Mouse (Mus musculus) midbrain, embryonic 15.5 days (tissue): Measurements from ENCODE around the gene Adamts1. TPM values are rescaled to one million over a fixed set of nuclear protein-coding genes. Genes with fewer than 3 reads are reported as not detected.

Experiments used
- ATAC-seq: fragments of 200-750 bp; cut with Nextera tagmentation; replicated peaks from 2 replicates; pipeline ENCODE4 v1.8.0; 2017; ENCODE audit warnings: moderate TSS enrichment
- H3K27ac ChIP-seq: fragments of 300-500 bp; sonication (generic); 2 replicates; pipeline ENCODE4 v1.5.1; 2015; ENCODE audit warnings: mild to moderate bottlenecking, inconsistent platforms
- H3K27me3 ChIP-seq: fragments of 300-500 bp; sonication (generic); replicated peaks from 2 replicates; pipeline ENCODE4 v1.6.1; 2015; ENCODE audit warnings: inconsistent platforms
- H3K36me3 ChIP-seq: fragments of 300-500 bp; sonication (generic); replicated peaks from 2 replicates; pipeline ENCODE4 v1.6.1; 2015; ENCODE audit warnings: inconsistent platforms
- H3K4me1 ChIP-seq: fragments of 300-500 bp; sonication (generic); 2 replicates; pipeline ENCODE4 v1.6.1; 2015; ENCODE audit warnings: inconsistent platforms
- H3K4me2 ChIP-seq: fragments of 300-500 bp; sonication (generic); 2 replicates; pipeline ENCODE4 v1.6.1; 2015; ENCODE audit warnings: inconsistent platforms, mild to moderate bottlenecking, moderate library complexity
- H3K4me3 ChIP-seq: fragments of 300-500 bp; sonication (generic); 2 replicates; pipeline ENCODE4 v1.5.1; 2015; ENCODE audit warnings: mild to moderate bottlenecking, inconsistent platforms
- H3K9ac ChIP-seq: fragments of 300-500 bp; sonication (generic); 2 replicates; pipeline ENCODE4 v1.6.1; 2015; ENCODE audit warnings: mild to moderate bottlenecking, inconsistent platforms
- H3K9me3 ChIP-seq: fragments of 300-500 bp; sonication (generic); 2 replicates; pipeline ENCODE4 v1.6.1; 2016; ENCODE audit warnings: inconsistent platforms
- WGBS: fragments of 180-500 bp; shearing (Covaris S2); methylation state at CpG from one replicate; pipeline ENCODE4 v1.1.7; 2015; ENCODE audit warnings: mixed read lengths; 5-methylcytosine and 5-hydroxymethylcytosine counted together
- polyA plus RNA-seq: library from polyadenylated mRNA; unstranded; fragments of >200 nt; fragmentation: Nextera tagmentation; extraction: Ambion mirVana; gene quantifications from 2 replicates; pipeline ENCODE4 v1.2.1, GENCODE M21; 2015

Adamts1 gene
- polyA plus RNA-seq, 1 experiment from 2014 or later: 6.6 TPM

GRCm38 (mm10) chr16:85800691-85801090 lies 2.2 kb downstream of the Adamts1 start:
- Histone ChIP-seq H3K9ac (peak overlapping the region; percentile 1; the same call in 1 of the 2 replicates), H3K4me3 (peak overlapping the region; percentile 58), H3K36me3 (0 out of 2 replicates have a peak, but pooled peaks cover 2% of the 10 kb centered on the region), H3K4me1 (peaks cover 26% of the 10 kb centered on the region), H3K27ac (peak overlapping the region; percentile 37), H3K4me2 (peak overlapping the region; percentile 90), H3K9me3 (no peaks in the 10 kb centered on the region), H3K27me3 (peaks cover 9% of the 10 kb centered on the region; the same call in 1 of the 2 replicates)
- ATAC-seq: peak; percentile 79
- WGBS: 5% methylated on average over 8 of the region's 8 CpGs

- Histone ChIP-seq H3K9ac (no peak overlapping the region), H3K4me1 (peaks cover 26% of the 10 kb centered on the region), H3K4me2 (peak overlapping the region; percentile 90; the same call in 1 of the 2 replicates), H3K36me3 (0 out of 2 replicates have a peak, but pooled peaks cover 4% of the 10 kb centered on the region), H3K9me3 (no peaks in the 10 kb centered on the region), H3K27ac (no peak overlapping the region), H3K4me3 (no peak overlapping the region), H3K27me3 (peaks cover 5% of the 10 kb centered on the region; the same call in 1 of the 2 replicates)
- ATAC-seq: no peak
- WGBS: 75% methylated on average over 9 of the region's 9 CpGs
Measured at GRCm38 (mm10) chr16:85799971-85800370, 2.9 kb downstream of the Adamts1 start.

GRCm38 (mm10) chr16:85798334-85798733 lies 4.6 kb downstream of the Adamts1 start:
- ATAC-seq: no peak
- H3K4me3 ChIP-seq: no peak overlapping the region
- H3K4me1 ChIP-seq: peaks cover 16% of the 10 kb centered on the region
- H3K36me3 ChIP-seq: 0 out of 2 replicates have a peak, but pooled peaks cover 4% of the 10 kb centered on the region
- H3K4me2 ChIP-seq: no peak overlapping the region
- no peaks in the 10 kb centered on the region for H3K9me3 ChIP-seq
- H3K9ac ChIP-seq: no peak overlapping the region
- 97% methylated on average over 7 of the region's 7 CpGs for WGBS
- H3K27me3 ChIP-seq: no peaks in the 10 kb centered on the region
- no peak overlapping the region for H3K27ac ChIP-seq

DNA sequence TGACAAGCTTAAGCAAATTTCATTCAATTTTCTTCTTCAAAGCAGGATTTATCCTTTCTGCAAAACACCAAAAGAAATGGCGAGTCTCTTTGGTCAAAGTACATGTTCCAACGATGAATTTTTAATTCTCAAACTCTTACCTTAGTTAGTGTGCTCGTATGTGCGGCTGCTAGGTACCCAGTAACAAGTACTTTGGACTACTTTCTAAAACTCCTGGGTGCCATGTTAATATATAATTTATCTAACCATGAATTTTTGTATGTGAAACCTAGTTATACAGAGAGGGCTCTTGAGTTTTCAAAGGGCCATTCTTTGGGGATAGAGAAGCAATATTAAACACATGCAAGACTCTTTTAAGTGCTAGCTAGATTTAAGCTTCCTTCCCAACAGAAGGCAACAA lies 5.8 kb downstream of the Adamts1 start:
- Histone ChIP-seq H3K4me1 (0 out of 2 replicates have a peak, but pooled peaks cover 6% of the 10 kb centered on the region), H3K9ac (no peak overlapping the region), H3K27me3 (no peaks in the 10 kb centered on the region), H3K27ac (no peak overlapping the region), H3K36me3 (0 out of 2 replicates have a peak, but pooled peaks cover 4% of the 10 kb centered on the region), H3K9me3 (no peaks in the 10 kb centered on the region), H3K4me3 (no peak overlapping the region), H3K4me2 (no peak overlapping the region)
- 95% methylated on average over 4 of the region's 4 CpGs for WGBS
- no peak for ATAC-seq

DNA sequence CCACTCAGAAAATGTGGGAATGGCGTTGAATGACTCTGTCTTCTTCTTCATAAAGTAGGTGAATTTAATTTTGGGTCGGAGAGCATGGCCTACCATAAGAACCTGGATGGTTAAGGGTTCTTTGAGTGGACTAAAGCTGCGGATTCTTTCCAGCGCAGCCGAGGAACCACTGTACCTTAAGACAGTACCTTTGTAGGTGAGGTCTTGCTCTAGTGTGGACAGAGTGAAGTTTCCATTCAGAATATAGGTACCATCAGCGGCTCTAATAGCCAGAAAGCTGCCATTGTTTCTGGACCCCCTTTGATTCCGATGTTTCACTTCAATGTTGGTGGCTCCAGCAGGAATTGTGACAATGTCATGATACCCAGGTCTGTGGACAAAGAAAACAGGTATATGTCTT lies 7.2 kb downstream of the Adamts1 start:
- Histone ChIP-seq H3K27me3 (no peaks in the 10 kb centered on the region), H3K9ac (no peak overlapping the region), H3K4me1 (no peaks in the 10 kb centered on the region), H3K9me3 (no peaks in the 10 kb centered on the region), H3K4me2 (no peak overlapping the region), H3K4me3 (no peak overlapping the region), H3K27ac (no peak overlapping the region), H3K36me3 (0 out of 2 replicates have a peak, but pooled peaks cover 4% of the 10 kb centered on the region)
- ATAC-seq: no peak
- 95% methylated on average over 7 of the region's 7 CpGs for WGBS

DNA sequence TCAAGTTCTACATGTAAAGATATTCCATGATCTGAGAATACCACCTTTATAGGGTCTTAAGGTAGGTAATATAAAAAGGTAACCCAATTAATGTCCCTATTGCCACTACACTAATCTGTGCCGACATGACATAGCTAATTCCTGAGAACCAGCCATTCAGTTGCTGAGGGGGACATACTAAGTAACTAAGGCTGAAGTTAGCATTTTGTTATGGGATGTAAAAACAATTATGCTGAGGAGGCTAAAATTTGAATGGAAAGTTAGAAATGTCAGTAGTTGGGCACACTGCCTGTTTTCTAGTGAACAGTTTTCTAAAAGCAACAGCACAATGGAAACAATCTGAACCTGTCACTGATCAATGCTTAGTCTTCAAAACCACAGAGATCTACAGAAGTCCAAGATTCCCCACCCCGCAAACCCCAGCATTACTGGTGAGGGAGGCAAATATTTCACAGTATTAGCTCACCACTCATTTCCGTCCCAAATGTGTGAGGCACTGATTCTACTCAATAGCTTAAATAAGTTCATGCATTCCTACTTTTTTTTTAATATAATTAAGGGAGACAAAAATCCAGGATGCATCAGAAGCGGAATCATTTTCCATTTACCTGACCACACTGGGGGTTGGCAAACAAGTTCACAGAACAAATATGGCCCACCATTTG lies 9.6 kb downstream of the Adamts1 start:
- no peaks in the 10 kb centered on the region for H3K27me3 ChIP-seq
- H3K9me3 ChIP-seq: no peaks in the 10 kb centered on the region
- no peak overlapping the region for H3K4me2 ChIP-seq
- H3K36me3 ChIP-seq: 0 out of 2 replicates have a peak, but pooled peaks cover 4% of the 10 kb centered on the region
- H3K27ac ChIP-seq: no peak overlapping the region
- no peak overlapping the region for H3K9ac ChIP-seq
- H3K4me1 ChIP-seq: no peaks in the 10 kb centered on the region
- 85% methylated on average over 4 of the region's 4 CpGs for WGBS
- H3K4me3 ChIP-seq: no peak overlapping the region
- ATAC-seq: no peak

- H3K36me3 ChIP-seq: no peaks in the 10 kb centered on the region
- H3K27me3 ChIP-seq: no peaks in the 10 kb centered on the region
- no peak overlapping the region for H3K9ac ChIP-seq
- no peak overlapping the region for H3K4me3 ChIP-seq
- ATAC-seq: no peak
- H3K4me1 ChIP-seq: no peaks in the 10 kb centered on the region
- 87% methylated on average over 2 of the region's 2 CpGs for WGBS
- H3K9me3 ChIP-seq: no peaks in the 10 kb centered on the region
- H3K4me2 ChIP-seq: no peak overlapping the region
- H3K27ac ChIP-seq: no peak overlapping the region
Measured at GRCm38 (mm10) chr16:85781076-85781475, 21.8 kb downstream of the Adamts1 start.

DNA sequence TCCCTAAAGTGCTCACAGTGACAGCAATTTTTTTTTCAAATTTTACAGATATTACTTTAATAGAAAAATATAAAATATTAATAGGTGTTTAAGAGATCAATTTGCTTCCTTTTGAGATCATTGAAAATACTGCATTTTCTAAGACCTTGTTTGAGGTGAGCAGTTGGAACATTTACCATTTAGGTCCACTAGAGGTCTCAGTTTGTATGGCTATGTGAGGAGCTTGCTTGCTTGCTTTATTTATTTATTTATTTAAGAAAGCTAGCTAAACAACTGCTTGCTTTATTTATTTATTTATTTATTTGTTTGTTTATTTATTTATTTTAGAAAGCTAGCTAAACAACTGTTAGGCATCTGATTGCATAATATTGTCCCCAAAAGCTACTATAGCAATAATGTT lies 23.1 kb downstream of the Adamts1 start:
- Histone ChIP-seq H3K27me3 (no peaks in the 10 kb centered on the region), H3K36me3 (no peaks in the 10 kb centered on the region), H3K4me1 (no peaks in the 10 kb centered on the region), H3K9me3 (no peaks in the 10 kb centered on the region), H3K9ac (no peak overlapping the region), H3K4me2 (no peak overlapping the region), H3K4me3 (no peak overlapping the region), H3K27ac (no peak overlapping the region)
- peak; percentile 76 for ATAC-seq

DNA sequence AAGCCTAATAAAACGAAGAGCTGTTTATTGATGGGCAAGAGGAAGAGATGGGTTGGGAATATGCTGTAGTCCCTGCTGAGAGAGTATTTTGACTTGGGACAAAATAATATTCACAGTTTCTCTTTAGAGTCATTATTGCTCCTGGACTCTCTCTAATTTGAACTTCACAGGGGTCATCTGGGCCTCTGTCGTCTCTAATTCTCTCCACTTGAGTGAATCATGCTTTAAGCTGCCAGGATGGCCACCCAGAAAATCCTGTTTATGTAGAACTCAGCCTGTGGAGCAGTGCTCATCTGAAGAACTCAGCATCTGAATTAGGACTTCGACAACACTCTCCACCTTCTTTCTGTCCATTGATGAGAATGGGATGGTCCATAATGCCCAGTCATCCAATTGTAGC lies 30.6 kb downstream of the Adamts1 start:
- H3K27me3 ChIP-seq: no peaks in the 10 kb centered on the region
- H3K9me3 ChIP-seq: no peaks in the 10 kb centered on the region
- H3K27ac ChIP-seq: no peak overlapping the region
- H3K36me3 ChIP-seq: no peaks in the 10 kb centered on the region
- ATAC-seq: no peak
- H3K9ac ChIP-seq: no peak overlapping the region
- no peak overlapping the region for H3K4me3 ChIP-seq
- H3K4me2 ChIP-seq: no peak overlapping the region
- no peaks in the 10 kb centered on the region for H3K4me1 ChIP-seq
- 70% methylated on average over 3 of the region's 3 CpGs for WGBS

- no peak overlapping the region for H3K4me2 ChIP-seq
- H3K9ac ChIP-seq: no peak overlapping the region
- H3K36me3 ChIP-seq: no peaks in the 10 kb centered on the region
- no peak overlapping the region for H3K4me3 ChIP-seq
- no peak overlapping the region for H3K27ac ChIP-seq
- H3K9me3 ChIP-seq: no peaks in the 10 kb centered on the region
- WGBS: 28% methylated on average over 4 of the region's 4 CpGs
- H3K4me1 ChIP-seq: no peaks in the 10 kb centered on the region
- H3K27me3 ChIP-seq: no peaks in the 10 kb centered on the region
- ATAC-seq: no peak
Measured at GRCm38 (mm10) chr16:85767341-85767740, 35.6 kb downstream of the Adamts1 start.

GRCm38 (mm10) chr16:85765697-85766096 lies 37.2 kb downstream of the Adamts1 start:
- Histone ChIP-seq H3K4me1 (no peaks in the 10 kb centered on the region), H3K4me3 (no peak overlapping the region), H3K27me3 (no peaks in the 10 kb centered on the region), H3K9ac (no peak overlapping the region), H3K4me2 (no peak overlapping the region), H3K36me3 (no peaks in the 10 kb centered on the region), H3K9me3 (no peaks in the 10 kb centered on the region), H3K27ac (no peak overlapping the region)
- 79% methylated on average over 8 of the region's 8 CpGs for WGBS
- no peak for ATAC-seq

DNA sequence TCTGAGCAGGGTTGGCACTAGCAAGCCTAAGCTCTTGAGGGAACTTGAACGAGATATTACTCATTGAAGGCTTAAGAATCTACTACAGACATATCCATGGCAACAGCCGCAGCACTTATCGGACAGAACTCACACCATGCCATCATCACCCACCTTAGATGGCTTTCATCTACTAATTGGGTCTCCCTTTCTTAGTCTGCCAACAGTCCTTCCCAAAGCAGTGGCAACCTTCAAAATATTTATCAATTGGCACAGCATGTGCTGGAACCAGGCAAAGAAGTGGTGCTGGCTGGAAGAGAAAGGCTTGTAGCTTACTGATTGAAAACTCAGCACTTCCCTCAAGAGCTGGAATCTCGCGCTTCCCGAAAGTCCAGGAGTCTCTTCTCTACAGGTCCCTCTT lies 37.7 kb downstream of the Adamts1 start:
- ATAC-seq: no peak
- no peak overlapping the region for H3K27ac ChIP-seq
- H3K4me1 ChIP-seq: no peaks in the 10 kb centered on the region
- WGBS: 82% methylated on average over 6 of the region's 6 CpGs
- no peak overlapping the region for H3K4me2 ChIP-seq
- no peak overlapping the region for H3K4me3 ChIP-seq
- H3K27me3 ChIP-seq: no peaks in the 10 kb centered on the region
- no peaks in the 10 kb centered on the region for H3K36me3 ChIP-seq
- no peaks in the 10 kb centered on the region for H3K9me3 ChIP-seq
- H3K9ac ChIP-seq: no peak overlapping the region

- Histone ChIP-seq H3K36me3 (no peaks in the 10 kb centered on the region), H3K9me3 (no peaks in the 10 kb centered on the region), H3K4me3 (no peak overlapping the region), H3K4me2 (no peak overlapping the region), H3K9ac (no peak overlapping the region), H3K27ac (no peak overlapping the region), H3K4me1 (no peaks in the 10 kb centered on the region), H3K27me3 (no peaks in the 10 kb centered on the region)
- no peak for ATAC-seq
- 89% methylated on average over 10 of the region's 10 CpGs for WGBS
Measured at GRCm38 (mm10) chr16:85762052-85762665, 40.8 kb downstream of the Adamts1 start.
